Mouse (Mus musculus) common myeloid progenitor, adult 5-6 weeks (primary cell): ENCODE data around the gene Olfr239. TPM values are rescaled to one million over a fixed set of nuclear protein-coding genes. Genes with fewer than 3 reads are reported as not detected.
"Not testable (repeated sequence)": the region's sequence is repeated elsewhere in the genome, so short reads cannot be mapped to it uniquely, and the experiment has no call there.

Source experiments
- ATAC-seq: replicated peaks from 2 replicates; pipeline ENCODE4 v1.8.0; 2016; ENCODE audit warnings: low read depth, mild to moderate bottlenecking, moderate TSS enrichment, inconsistent platforms; ENCODE audit not compliant: poor library complexity, severe bottlenecking
- total RNA-seq: library from RNA; stranded (forward); fragments of 200-1000, 187-1606 nt; gene quantifications from 2 replicates; pipeline ENCODE4 v1.2.3, GENCODE M21; 2017

Gene Olfr239
- not detected in 2 replicates for total RNA-seq

DNA sequence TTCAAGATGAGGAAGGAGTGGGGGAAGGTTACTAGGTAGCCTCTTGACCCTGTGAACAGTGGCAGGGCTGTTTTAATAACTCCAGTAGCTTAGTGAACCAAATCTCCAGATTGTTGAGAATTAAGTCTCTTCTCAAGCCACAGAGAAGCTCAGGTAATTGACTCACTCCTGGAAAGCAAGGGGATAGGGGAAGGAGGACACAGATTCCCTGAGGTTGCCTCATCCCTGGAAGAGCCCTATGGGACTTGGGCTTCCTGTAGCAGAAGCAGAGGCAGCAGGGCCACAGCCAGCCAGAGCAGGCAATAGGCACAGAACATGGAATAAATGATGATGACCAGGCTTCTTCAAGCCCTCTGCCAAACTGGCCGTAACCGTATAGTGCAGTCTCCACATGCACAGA lies at the start of gene Olfr239:
Gene Olfr239 (plus strand): TSS at position 301 of the 400 bp plus-strand sequence.
- ATAC-seq, result not testable (repeated sequence)

DNA sequence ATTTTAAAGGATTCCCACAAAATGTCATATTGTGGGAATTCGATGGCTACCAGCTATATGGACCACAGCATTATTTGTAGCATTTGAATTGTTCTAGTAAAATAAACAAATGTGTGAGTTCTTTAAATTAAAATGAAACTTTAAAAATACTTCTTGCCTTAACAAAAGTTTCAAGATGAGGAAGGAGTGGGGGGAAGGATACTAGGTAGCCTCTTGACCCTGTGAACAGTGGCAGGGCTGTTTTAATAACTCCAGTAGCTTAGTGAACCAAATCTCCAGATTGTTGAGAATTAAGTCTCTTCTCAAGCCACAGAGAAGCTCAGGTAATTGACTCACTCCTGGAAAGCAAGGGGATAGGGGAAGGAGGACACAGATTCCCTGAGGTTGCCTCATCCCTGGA lies 23.0 kb upstream of the Olfr239 start, which contains the start of gene Olfr55:
Gene Olfr55 (plus strand): TSS at position 301 of the 400 bp plus-strand sequence.
- ATAC-seq, result not testable (repeated sequence)

DNA sequence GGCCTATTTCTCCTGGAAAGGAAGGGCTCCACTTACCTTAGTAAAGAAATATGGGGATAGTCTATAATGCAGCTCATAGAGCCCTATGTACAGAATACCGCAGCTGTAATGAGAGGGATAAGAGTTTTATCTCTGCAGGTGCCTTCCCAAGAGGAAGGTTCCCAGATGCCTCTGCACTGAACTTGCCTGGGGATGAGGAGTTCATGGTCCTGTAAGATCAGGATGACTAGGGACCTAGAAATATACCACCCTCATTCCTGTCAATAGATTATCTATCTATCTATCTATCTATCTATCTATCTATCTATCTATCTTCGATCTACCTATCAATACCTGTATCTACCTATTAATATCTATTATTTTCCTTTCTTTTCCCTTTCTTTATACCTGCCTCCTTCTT lies 30.5 kb downstream of the Olfr239 start, which contains the start of gene Olfr1564:
Gene Olfr1564 (minus strand): TSS at position 101 of the 400 bp plus-strand sequence.
- no peak for ATAC-seq

DNA sequence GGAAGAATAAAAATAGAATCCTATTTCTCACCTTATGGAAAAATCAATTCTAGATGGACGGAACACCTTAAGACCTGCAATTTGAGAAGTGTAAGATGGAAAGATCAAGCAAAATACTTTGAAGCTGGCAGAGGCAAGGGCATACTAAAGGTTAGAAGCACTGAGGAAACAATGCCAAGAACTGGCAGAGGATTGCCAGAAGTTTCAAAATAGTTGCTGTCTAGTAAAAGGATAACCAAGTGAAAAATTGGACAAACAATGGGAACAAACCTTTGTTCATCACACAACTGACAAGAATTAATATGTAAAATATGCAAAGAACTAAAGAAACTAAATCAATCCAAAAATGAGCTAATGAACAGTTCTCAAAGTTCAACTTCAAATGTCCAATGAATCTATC lies 45.5 kb downstream of the Olfr239 start:
- ATAC-seq, result not testable (repeated sequence)

Other genes with a start within 250 kb of the Olfr239 start
- gene Cyp4f13, start 243.9 kb upstream of the Olfr239 start, total RNA-seq, result 8.2 and 10.7 TPM in 2 replicates
- 16.7 and 18.8 TPM in 2 replicates for gene Zfp472, start 225.5 kb upstream of the Olfr239 start, total RNA-seq
- gene Zfp952, start 198.2 kb upstream of the Olfr239 start, total RNA-seq, result 6.2 and 10.3 TPM in 2 replicates
- gene Zfp763, start 157.9 kb upstream of the Olfr239 start, total RNA-seq, result 9.9 and 16.0 TPM in 2 replicates
- not detected in 2 replicates for gene 4921501E09Rik, start 123.2 kb upstream of the Olfr239 start, total RNA-seq
- gene Zfp563, start 102.0 kb upstream of the Olfr239 start, total RNA-seq, result 7.5 and 9.3 TPM in 2 replicates
- gene Morc2b, start 51.6 kb upstream of the Olfr239 start, total RNA-seq, result not detected in 2 replicates
- gene Olfr55, start 22.9 kb upstream of the Olfr239 start, total RNA-seq, result not detected in 2 replicates
- gene Olfr1564, start 30.4 kb downstream of the Olfr239 start, total RNA-seq, result not detected in 2 replicates
- 15.3 and 18.6 TPM in 2 replicates for gene Zfp955a, start 63.8 kb downstream of the Olfr239 start, total RNA-seq
- not detected in 2 replicates for gene Olfr63, start 73.4 kb downstream of the Olfr239 start, total RNA-seq
- 8.8 and 9.5 TPM in 2 replicates for gene Zfp955b, start 98.2 kb downstream of the Olfr239 start, total RNA-seq
- gene Zfp81, start 167.6 kb downstream of the Olfr239 start, total RNA-seq, result 15.0 and 20.6 TPM in 2 replicates
- gene Zfp101, start 203.3 kb downstream of the Olfr239 start, total RNA-seq, result 23.0 and 34.0 TPM in 2 replicates
- gene Actl9, start 241.6 kb downstream of the Olfr239 start, total RNA-seq, result not detected in 2 replicates